Mouse (Mus musculus): ENCODE measurements around the gene Tmem222. TPM values are rescaled to one million over a fixed set of nuclear protein-coding genes. Genes with fewer than 3 reads are reported as not detected.

Gene Tmem222
- polyA plus RNA-seq, 2 experiments = 31.6 to 36.4 TPM

GRCm38 (mm10) chr4:133262882-133263281, 14.7 kb downstream of the Tmem222 start, which contains the start of gene Sytl1:
TSS of gene Sytl1 (minus strand) at chr4:133263113.
- ATAC-seq (ENCODE audit: insufficient read depth) (0 out of 2 replicates have a peak, but pooled peaks have one; percentile 27), DNase-seq (ENCODE audit: low read depth in 3 of 3, low spot score in 3 of 3) (no peak)
- 21% methylated on average over 7 of the region's 7 CpGs for WGBS (ENCODE audit: insufficient replicate concordance)
- no peaks in the 10 kb centered on the region for H3K27me3 ChIP-seq (ENCODE audit: control insufficient read depth, insufficient read depth, low read length)
- H3K9ac ChIP-seq (replicated peaks) = no peak within 1 kb of the TSS
- no peak within 1 kb of the TSS for H3K4me2 ChIP-seq (ENCODE audit: low read depth)
- TF ChIP-seq CTCF (IDR thresholded peaks at IDR 0.05; ENCODE audit: low read depth) (peak; percentile 32), EP300 (IDR thresholded peaks at IDR 0.05; ENCODE audit: low read depth) (no peak)
- no peaks in the 10 kb centered on the region; a peak in 1 of 4 replicates for H3K4me1 ChIP-seq (replicated peaks; ENCODE audit: control insufficient read depth in 2 of 2, insufficient read depth in 2 of 2, low read length in 1 of 2)
- H3K4me3 ChIP-seq (ENCODE audit: insufficient read depth in 1 of 2, low read depth in 2 of 2, low read length in 2 of 2) = no peak within 1 kb of the TSS
- no peak within 1 kb of the TSS for H3K27ac ChIP-seq
- H3K9me3 ChIP-seq (ENCODE audit: control insufficient read depth, low read length) = no peaks in the 10 kb centered on the region
- H3K36me3 ChIP-seq (replicated peaks; ENCODE audit: control insufficient read depth, insufficient read depth, low read depth) = peaks cover 19% of the 10 kb centered on the region

DNA sequence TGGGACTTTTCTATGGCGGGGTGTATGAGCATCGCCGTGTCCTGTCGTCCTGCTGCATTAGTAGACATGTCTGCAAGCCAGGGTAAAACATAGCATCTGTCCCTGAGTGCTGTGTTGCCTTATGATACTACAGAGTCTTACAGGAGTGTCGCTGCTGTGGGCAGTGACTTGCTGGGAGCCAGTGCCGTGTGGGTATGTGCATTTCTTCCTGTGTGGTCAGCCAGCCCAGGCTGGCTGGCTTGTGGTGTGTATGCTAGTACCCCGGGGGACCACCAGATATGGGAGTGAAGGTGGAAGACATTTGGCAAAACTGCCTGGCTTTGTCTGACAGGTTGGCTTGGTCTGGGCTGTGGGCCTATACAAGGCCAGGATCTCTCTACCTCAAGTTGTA, 15.2 kb downstream of the Tmem222 start:
- Histone ChIP-seq H3K9ac (replicated peaks) (no peak overlapping the region), H3K4me2 (ENCODE audit: low read depth) (no peak overlapping the region), H3K27me3 (ENCODE audit: control insufficient read depth, insufficient read depth, low read length) (no peaks in the 10 kb centered on the region; the same call in 1 of the 2 replicates), H3K27ac (no peak overlapping the region), H3K9me3 (ENCODE audit: control insufficient read depth, low read length) (no peaks in the 10 kb centered on the region), H3K36me3 (replicated peaks; ENCODE audit: control insufficient read depth, insufficient read depth, low read depth) (peaks cover 14% of the 10 kb centered on the region), H3K4me1 (replicated peaks; ENCODE audit: control insufficient read depth in 2 of 2, insufficient read depth in 2 of 2, low read length in 1 of 2) (no peaks in the 10 kb centered on the region; a peak in 1 of 4 replicates), H3K4me3 (ENCODE audit: insufficient read depth in 1 of 2, low read depth in 2 of 2, low read length in 2 of 2) (no peak overlapping the region)
- WGBS (ENCODE audit: insufficient replicate concordance) = 45% methylated on average over 7 of the region's 7 CpGs
- DNase-seq (ENCODE audit: low read depth in 3 of 3, low spot score in 3 of 3) (no peak), ATAC-seq (ENCODE audit: insufficient read depth) (no peak)
- TF ChIP-seq EP300 (IDR thresholded peaks at IDR 0.05; ENCODE audit: low read depth) (no peak), CTCF (IDR thresholded peaks at IDR 0.05; ENCODE audit: low read depth) (no peak)

DNA sequence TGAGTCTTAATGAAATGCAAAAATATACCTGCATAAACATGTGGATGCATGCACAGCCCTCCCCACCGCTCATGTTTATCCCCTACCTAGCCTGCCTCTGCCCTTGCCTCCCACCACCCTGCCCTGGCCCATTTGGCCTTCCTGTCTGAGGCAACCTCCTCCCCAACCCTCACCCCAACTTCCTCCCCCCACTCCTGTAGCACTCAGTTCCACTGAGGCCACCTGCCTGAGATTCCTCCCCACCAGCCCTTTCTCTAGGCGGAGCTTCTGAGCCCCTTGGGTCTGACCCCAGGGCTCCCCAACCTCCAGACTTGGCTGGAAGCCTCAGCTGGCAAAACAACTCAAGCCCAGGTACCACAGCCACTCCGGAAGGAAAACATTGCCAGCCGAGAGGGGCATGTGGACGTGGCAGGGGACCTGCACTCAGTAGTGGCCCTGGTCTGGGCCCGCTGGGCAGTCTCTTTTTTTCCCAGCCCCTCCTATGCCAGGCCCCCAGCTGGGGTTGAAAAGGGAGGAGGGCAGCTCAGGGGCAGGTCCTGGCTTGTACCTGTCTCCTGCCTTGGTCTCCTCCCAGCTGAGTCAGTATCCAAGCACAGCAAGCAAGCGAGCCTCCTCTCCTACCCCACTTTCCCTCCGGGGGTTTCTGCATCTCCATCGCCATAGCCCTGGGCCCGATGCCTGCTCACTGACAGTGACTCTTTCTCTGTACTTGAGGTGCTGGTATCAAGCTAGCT, 15.8 kb downstream of the Tmem222 start:
- DNase-seq (ENCODE audit: low read depth in 3 of 3, low spot score in 3 of 3) (no peak), ATAC-seq (ENCODE audit: insufficient read depth) (no peak)
- Histone ChIP-seq H3K9me3 (ENCODE audit: control insufficient read depth, low read length) (no peaks in the 10 kb centered on the region), H3K27ac (no peak overlapping the region), H3K4me1 (replicated peaks; ENCODE audit: control insufficient read depth in 2 of 2, insufficient read depth in 2 of 2, low read length in 1 of 2) (no peaks in the 10 kb centered on the region; a peak in 1 of 4 replicates), H3K4me3 (ENCODE audit: insufficient read depth in 1 of 2, low read depth in 2 of 2, low read length in 2 of 2) (no peak overlapping the region), H3K9ac (replicated peaks) (no peak overlapping the region), H3K4me2 (ENCODE audit: low read depth) (no peak overlapping the region), H3K36me3 (replicated peaks; ENCODE audit: control insufficient read depth, insufficient read depth, low read depth) (peaks cover 9% of the 10 kb centered on the region), H3K27me3 (ENCODE audit: control insufficient read depth, insufficient read depth, low read length) (peaks cover 3% of the 10 kb centered on the region)
- WGBS (ENCODE audit: insufficient replicate concordance) = 47% methylated on average over 10 of the region's 10 CpGs
- no peak for TF ChIP-seq EP300 (IDR thresholded peaks at IDR 0.05; ENCODE audit: low read depth)
- TF ChIP-seq CTCF (IDR thresholded peaks at IDR 0.05; ENCODE audit: low read depth) = no peak

DNA sequence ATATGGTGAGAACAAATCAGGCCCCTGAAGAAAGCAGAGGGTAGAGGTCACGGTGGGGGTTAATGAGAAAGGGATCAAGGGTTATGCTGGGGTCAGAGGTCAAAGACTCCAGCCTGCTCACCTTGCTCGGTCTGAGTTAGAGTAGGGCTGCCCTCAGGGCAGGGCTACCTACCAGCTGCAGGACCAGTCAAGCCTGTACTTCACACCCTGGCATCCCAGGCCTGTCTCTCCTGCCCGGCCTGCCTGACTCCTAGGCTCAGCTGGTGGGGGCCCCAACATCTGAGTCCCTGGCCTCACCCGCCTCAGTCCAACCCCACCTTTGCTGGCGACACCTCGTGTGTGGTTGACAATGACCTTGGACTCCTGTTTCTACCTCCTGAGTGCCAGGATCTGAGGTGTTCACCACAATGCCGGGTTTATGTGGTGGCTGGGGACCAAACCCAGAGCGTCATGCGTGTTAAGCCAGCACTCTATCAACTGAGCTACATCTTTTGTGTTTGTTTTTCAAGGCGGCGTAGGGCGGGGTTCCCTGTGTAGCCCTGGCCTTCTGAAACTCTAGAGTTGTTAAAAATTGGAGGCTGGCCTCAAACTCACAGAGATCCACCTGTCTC, 19.7 kb downstream of the Tmem222 start:
- DNase-seq (ENCODE audit: low read depth in 3 of 3, low spot score in 3 of 3) = no peak

GRCm38 (mm10) chr4:133257230-133257629, 20.4 kb downstream of the Tmem222 start:
- TF ChIP-seq EP300 (IDR thresholded peaks at IDR 0.05; ENCODE audit: low read depth) (no peak), CTCF (IDR thresholded peaks at IDR 0.05; ENCODE audit: low read depth) (no peak)
- H3K9ac ChIP-seq (replicated peaks) = no peak overlapping the region
- no peak for DNase-seq (ENCODE audit: low read depth in 3 of 3, low spot score in 3 of 3)
- ATAC-seq (ENCODE audit: insufficient read depth) = no peak
- H3K4me3 ChIP-seq (ENCODE audit: insufficient read depth in 1 of 2, low read depth in 2 of 2, low read length in 2 of 2) = no peak overlapping the region
- 42% methylated on average over 12 of the region's 12 CpGs for WGBS (ENCODE audit: insufficient replicate concordance)
- no peaks in the 10 kb centered on the region for H3K36me3 ChIP-seq (replicated peaks; ENCODE audit: control insufficient read depth, insufficient read depth, low read depth)
- H3K4me1 ChIP-seq (replicated peaks; ENCODE audit: control insufficient read depth in 2 of 2, insufficient read depth in 2 of 2, low read length in 1 of 2) = no peaks in the 10 kb centered on the region
- peaks cover 9% of the 10 kb centered on the region for H3K27me3 ChIP-seq (ENCODE audit: control insufficient read depth, insufficient read depth, low read length)
- H3K27ac ChIP-seq = no peak overlapping the region
- H3K4me2 ChIP-seq (ENCODE audit: low read depth) = no peak overlapping the region
- H3K9me3 ChIP-seq (ENCODE audit: control insufficient read depth, low read length) = no peaks in the 10 kb centered on the region

More for the DNA sequence above, 19.7 kb downstream of the Tmem222 start:
- TF ChIP-seq EP300 (IDR thresholded peaks at IDR 0.05; ENCODE audit: low read depth) (no peak), CTCF (IDR thresholded peaks at IDR 0.05; ENCODE audit: low read depth) (no peak)
- Histone ChIP-seq H3K36me3 (replicated peaks; ENCODE audit: control insufficient read depth, insufficient read depth, low read depth) (no peaks in the 10 kb centered on the region), H3K9ac (replicated peaks) (no peak overlapping the region), H3K9me3 (ENCODE audit: control insufficient read depth, low read length) (no peaks in the 10 kb centered on the region), H3K4me2 (ENCODE audit: low read depth) (no peak overlapping the region), H3K27me3 (ENCODE audit: control insufficient read depth, insufficient read depth, low read length) (peaks cover 9% of the 10 kb centered on the region), H3K4me3 (ENCODE audit: insufficient read depth in 1 of 2, low read depth in 2 of 2, low read length in 2 of 2) (no peak overlapping the region), H3K4me1 (replicated peaks; ENCODE audit: control insufficient read depth in 2 of 2, insufficient read depth in 2 of 2, low read length in 1 of 2) (no peaks in the 10 kb centered on the region; a peak in 1 of 4 replicates), H3K27ac (no peak overlapping the region)
- no peak for ATAC-seq (ENCODE audit: insufficient read depth)
- 68% methylated on average over 12 of the region's 12 CpGs for WGBS (ENCODE audit: insufficient replicate concordance)
